Mouse (Mus musculus) urinary bladder, postnatal 10 days (tissue): ENCODE data around the gene Olfr524.

Experiments
- DNase-seq: peaks from one replicate; pipeline ENCODE4 v3.0.0; 2022; ENCODE audit warnings: low spot score

Olfr524 gene

GRCm38 (mm10) chr7:140205864-140206263 lies at the start of gene Olfr524:
Gene Olfr524, minus strand, starts transcription at chr7:140205964.
- DNase-seq: no peak

- no peak for DNase-seq
Observed at GRCm38 (mm10) chr7:140253780-140254299, 48.1 kb upstream of the Olfr524 start.

- DNase-seq: no peak
Observed at GRCm38 (mm10) chr7:140247216-140247615, 41.5 kb upstream of the Olfr524 start, which contains the start of gene 5830411N06Rik. Gene 5830411N06Rik, plus strand, starts transcription at chr7:140247284.

GRCm38 (mm10) chr7:140233696-140234095 lies 27.9 kb upstream of the Olfr524 start:
- DNase-seq: no peak

GRCm38 (mm10) chr7:140231026-140231425 lies 25.3 kb upstream of the Olfr524 start:
- DNase-seq: no peak

- DNase-seq: no peak
Observed at GRCm38 (mm10) chr7:140228476-140228875, 22.7 kb upstream of the Olfr524 start.

- DNase-seq: no peak
Observed at GRCm38 (mm10) chr7:140224209-140224608, 18.4 kb upstream of the Olfr524 start.

GRCm38 (mm10) chr7:140220375-140220774 lies 14.6 kb upstream of the Olfr524 start:
- DNase-seq: no peak

GRCm38 (mm10) chr7:140219268-140219667 lies 13.5 kb upstream of the Olfr524 start:
- no peak for DNase-seq

- DNase-seq: no peak
Observed at GRCm38 (mm10) chr7:140217967-140218366, 12.2 kb upstream of the Olfr524 start, which contains the start of gene Cd163l1. Gene Cd163l1, plus strand, starts transcription at chr7:140218267.

GRCm38 (mm10) chr7:140213841-140214240 lies 8.1 kb upstream of the Olfr524 start:
- DNase-seq: no peak

- no peak for DNase-seq
Observed at GRCm38 (mm10) chr7:140208677-140209076, 2.9 kb upstream of the Olfr524 start.

- no peak for DNase-seq
Observed at GRCm38 (mm10) chr7:140208153-140208552, 2.4 kb upstream of the Olfr524 start.

- no peak for DNase-seq
Observed at GRCm38 (mm10) chr7:140206904-140207303, 1.1 kb upstream of the Olfr524 start.

- DNase-seq: no peak
Observed at GRCm38 (mm10) chr7:140201090-140201489, 4.7 kb downstream of the Olfr524 start.

- no peak for DNase-seq
Observed at GRCm38 (mm10) chr7:140196002-140196401, 9.8 kb downstream of the Olfr524 start.

GRCm38 (mm10) chr7:140194031-140194430 lies 11.7 kb downstream of the Olfr524 start:
- no peak for DNase-seq

GRCm38 (mm10) chr7:140192851-140193250 lies 12.9 kb downstream of the Olfr524 start:
- no peak for DNase-seq

- no peak for DNase-seq
Observed at GRCm38 (mm10) chr7:140192445-140192844, 13.3 kb downstream of the Olfr524 start.

- DNase-seq: no peak
Observed at GRCm38 (mm10) chr7:140190435-140190834, 15.3 kb downstream of the Olfr524 start.

GRCm38 (mm10) chr7:140188391-140189328 lies 17.1 kb downstream of the Olfr524 start:
- no peak for DNase-seq

GRCm38 (mm10) chr7:140187721-140188390 lies 17.9 kb downstream of the Olfr524 start:
- DNase-seq: no peak
